Mouse (Mus musculus) midbrain, postnatal 0 days (tissue): ENCODE data around the gene Gm43518. TPM values are rescaled to one million over a fixed set of nuclear protein-coding genes. Genes with fewer than 3 reads are reported as not detected.
A peak's percentile ranks its signal among the peaks of the same experiment; 100 is the strongest.

Experiments used
- ATAC-seq: fragments of 200-750 bp; cut with Nextera tagmentation; 2 replicates; pipeline ENCODE4 v1.8.0; 2017; ENCODE audit warnings: moderate number of reproducible peaks, mild to moderate bottlenecking, moderate TSS enrichment, moderate library complexity; ENCODE audit not compliant: low FRiP score
- DNase-seq: peaks from one replicate; pipeline ENCODE4 v3.0.0-alpha.2; 2015; ENCODE audit warnings: low spot score
- H3K27ac ChIP-seq: fragments of 300-500 bp; sonication (generic); 2 replicates; pipeline ENCODE4 v1.5.1; 2014; ENCODE audit warnings: low read depth, mild to moderate bottlenecking, low read length, mixed read lengths
- H3K27me3 ChIP-seq: fragments of 300-500 bp; sonication (generic); 2 replicates; pipeline ENCODE4 v1.6.1; 2014; ENCODE audit warnings: low read length, control low read depth, mixed read lengths; ENCODE audit not compliant: insufficient read depth
- H3K36me3 ChIP-seq: fragments of 300-500 bp; sonication (generic); 2 replicates; pipeline ENCODE4 v1.6.1; 2014; ENCODE audit warnings: low read length, control low read depth, mixed read lengths; ENCODE audit not compliant: insufficient read depth
- H3K4me1 ChIP-seq: fragments of 300-500 bp; sonication (generic); 2 replicates; pipeline ENCODE4 v1.6.1; 2014; ENCODE audit warnings: mild to moderate bottlenecking, control low read depth, antibody characterized with exemption, low read length, mixed read lengths; ENCODE audit not compliant: insufficient read depth
- H3K4me2 ChIP-seq: fragments of 300-500 bp; sonication (generic); 2 replicates; pipeline ENCODE4 v1.6.1; 2014; ENCODE audit warnings: low read depth, mild to moderate bottlenecking, low read length, mixed read lengths; ENCODE audit not compliant: poor library complexity, severe bottlenecking
- H3K4me3 ChIP-seq: fragments of 300-500 bp; sonication (generic); 2 replicates; pipeline ENCODE4 v1.5.1; 2014; ENCODE audit warnings: low read depth, mild to moderate bottlenecking, low read length, moderate library complexity
- H3K9ac ChIP-seq: fragments of 300-500 bp; sonication (generic); replicated peaks from 2 replicates; pipeline ENCODE4 v1.6.1; 2014; ENCODE audit warnings: mild to moderate bottlenecking, low read length, moderate library complexity, mixed read lengths; ENCODE audit not compliant: poor library complexity, severe bottlenecking
- H3K9me3 ChIP-seq: fragments of 300-500 bp; sonication (generic); 2 replicates; pipeline ENCODE4 v1.6.1; 2016; ENCODE audit warnings: low read length, control low read depth
- CTCF ChIP-seq: IDR thresholded peaks from 2 replicates; pipeline ENCODE4 v1.5.1; 2016; ENCODE audit warnings: antibody characterized with exemption, mild to moderate bottlenecking
- WGBS: fragments of 180-500 bp; shearing (Covaris S2); extraction: QIAGEN DNeasy Blood & Tissue Kit; methylation state at CpG from one replicate; pipeline ENCODE4 v1.1.7; 2014; 5-methylcytosine and 5-hydroxymethylcytosine counted together
- polyA plus RNA-seq: library from polyadenylated mRNA; unstranded; fragments of >200 nt; fragmentation: Nextera tagmentation; extraction: Ambion mirVana; gene quantifications from 2 replicates; pipeline ENCODE4 v1.2.1, GENCODE M21; 2015
- total RNA-seq: library from RNA; depleted of rRNA; stranded (reverse); fragments of >200 nt; gene quantifications from 2 replicates; pipeline ENCODE4 v1.2.3, GENCODE M21; 2014; rRNA removed

Gm43518 gene
- total and polyA plus RNA-seq, 2 experiments from 2014 or later, result 2.8 TPM; not detected in 1

DNA sequence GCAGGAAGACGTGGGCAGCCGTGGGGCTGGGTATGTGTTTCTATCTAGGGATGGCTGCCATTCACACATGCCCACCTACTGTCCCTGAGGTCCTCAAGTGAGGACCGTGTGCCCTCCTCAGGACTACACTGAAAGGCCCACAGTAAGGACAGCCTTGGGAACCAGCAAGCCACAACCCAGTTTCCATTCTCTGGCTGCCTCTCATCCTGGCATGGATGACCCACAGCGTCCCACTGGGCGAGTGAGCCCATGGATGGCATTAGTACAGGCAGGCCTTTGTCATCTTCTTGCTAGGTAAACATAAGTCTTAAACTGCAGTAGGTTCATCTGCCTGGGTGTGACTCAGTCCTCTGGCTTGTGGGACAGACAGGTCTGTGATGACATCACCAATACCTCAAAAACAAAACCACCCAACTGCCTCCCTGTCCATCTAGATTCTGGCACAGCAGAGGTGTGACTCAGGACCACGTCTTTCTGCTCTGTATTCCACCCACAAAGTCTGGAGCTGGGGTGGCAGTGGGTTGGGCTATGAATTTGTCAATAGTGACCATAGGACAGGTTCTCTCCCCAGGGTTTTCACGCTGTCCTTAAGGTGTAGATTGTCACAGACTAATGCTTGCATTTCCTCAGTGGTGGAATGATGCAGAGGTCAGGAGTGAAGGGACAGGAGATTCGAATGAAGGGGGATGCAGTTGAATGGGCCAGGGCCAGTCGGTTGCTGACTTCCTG is 53.5 kb downstream of the Gm43518 start:
- Histone ChIP-seq H3K4me1 (no peaks in the 10 kb centered on the region), H3K4me2 (no peak overlapping the region), H3K9ac (no peak overlapping the region), H3K36me3 (no peaks in the 10 kb centered on the region), H3K27me3 (no peaks in the 10 kb centered on the region), H3K9me3 (no peaks in the 10 kb centered on the region), H3K27ac (0 out of 2 replicates have a peak overlapping the region, but pooled peaks have one; percentile 26), H3K4me3 (no peak overlapping the region)
- WGBS, result 80% methylated on average over 9 of the region's 9 CpGs
- ATAC-seq, result no peak
- TF ChIP-seq CTCF, result no peak
- DNase-seq, result no peak

DNA sequence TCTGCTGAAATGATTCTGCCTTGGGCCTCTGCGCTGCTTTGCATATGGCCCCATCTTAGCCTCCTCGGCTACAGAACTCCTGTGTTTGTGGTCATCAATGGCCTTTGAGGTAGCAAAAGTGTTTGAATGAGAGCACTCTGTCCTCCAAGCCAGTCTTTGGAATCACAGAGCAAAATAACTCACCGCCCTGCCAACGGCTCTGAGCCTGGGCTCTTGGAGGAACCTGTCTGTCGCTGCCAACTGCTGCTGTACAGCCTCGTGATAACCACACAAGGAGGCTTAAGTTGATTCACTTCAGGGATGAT is 54.0 kb downstream of the Gm43518 start:
- DNase-seq (no peak), ATAC-seq (no peak)
- no peak for TF ChIP-seq CTCF
- no peaks in the 10 kb centered on the region for H3K27me3 ChIP-seq
- WGBS, result 71% methylated on average over 6 of the region's 6 CpGs
- H3K9ac ChIP-seq, result no peak overlapping the region
- 0 out of 2 replicates have a peak overlapping the region, but pooled peaks have one; percentile 26 for H3K27ac ChIP-seq
- H3K4me1 ChIP-seq, result no peaks in the 10 kb centered on the region
- H3K36me3 ChIP-seq, result no peaks in the 10 kb centered on the region
- H3K4me3 ChIP-seq, result no peak overlapping the region
- no peak overlapping the region for H3K4me2 ChIP-seq
- H3K9me3 ChIP-seq, result no peaks in the 10 kb centered on the region

DNA sequence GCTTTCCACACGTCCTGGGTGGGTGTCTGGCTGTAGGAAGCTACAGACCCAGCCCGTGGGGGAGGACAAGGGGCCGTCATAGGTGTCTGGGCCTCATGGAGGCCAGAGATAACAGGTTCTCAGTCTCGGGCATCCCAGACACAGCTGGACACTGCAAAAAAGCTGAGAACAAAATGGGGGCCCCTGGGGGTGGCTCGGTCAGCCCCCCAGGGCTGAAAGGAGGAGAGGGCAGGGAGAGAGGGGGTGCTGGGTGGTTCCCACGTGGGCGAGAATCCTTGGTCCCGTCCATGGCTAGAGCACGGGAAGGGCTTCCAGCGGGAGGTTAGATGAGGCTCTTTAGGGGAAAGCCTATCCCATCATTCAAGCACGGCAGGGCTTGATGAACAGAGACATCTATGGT is 55.6 kb downstream of the Gm43518 start:
- Histone ChIP-seq H3K4me2 (no peak overlapping the region), H3K36me3 (no peaks in the 10 kb centered on the region), H3K27me3 (no peaks in the 10 kb centered on the region), H3K27ac (no peak overlapping the region), H3K4me3 (no peak overlapping the region), H3K9ac (no peak overlapping the region), H3K4me1 (no peaks in the 10 kb centered on the region), H3K9me3 (no peaks in the 10 kb centered on the region)
- no peak for DNase-seq
- no peak for ATAC-seq
- 80% methylated on average over 11 of the region's 11 CpGs for WGBS
- no peak for TF ChIP-seq CTCF

GRCm38 (mm10) chr5:123985434-123985833 is 58.2 kb downstream of the Gm43518 start:
- H3K27ac ChIP-seq, result no peak overlapping the region
- DNase-seq, result no peak
- H3K4me1 ChIP-seq, result no peaks in the 10 kb centered on the region
- TF ChIP-seq CTCF, result no peak
- WGBS, result 81% methylated on average over 9 of the region's 9 CpGs
- no peak overlapping the region for H3K9ac ChIP-seq
- no peaks in the 10 kb centered on the region for H3K27me3 ChIP-seq
- H3K4me3 ChIP-seq, result no peak overlapping the region
- 0 out of 2 replicates have a peak, but pooled peaks have one; percentile 53 for ATAC-seq
- H3K36me3 ChIP-seq, result peaks cover 3% of the 10 kb centered on the region; the same call in 1 of the 2 replicates
- H3K9me3 ChIP-seq, result no peaks in the 10 kb centered on the region
- H3K4me2 ChIP-seq, result no peak overlapping the region

GRCm38 (mm10) chr5:123986925-123987324 is 59.7 kb downstream of the Gm43518 start:
- no peak for TF ChIP-seq CTCF
- no peak overlapping the region for H3K9ac ChIP-seq
- peaks cover 3% of the 10 kb centered on the region for H3K36me3 ChIP-seq
- no peak for DNase-seq
- no peaks in the 10 kb centered on the region for H3K9me3 ChIP-seq
- ATAC-seq, result no peak
- 72% methylated on average over 2 of the region's 2 CpGs for WGBS
- no peak overlapping the region for H3K4me2 ChIP-seq
- no peak overlapping the region for H3K27ac ChIP-seq
- no peaks in the 10 kb centered on the region for H3K27me3 ChIP-seq
- no peak overlapping the region for H3K4me3 ChIP-seq
- H3K4me1 ChIP-seq, result no peaks in the 10 kb centered on the region

DNA sequence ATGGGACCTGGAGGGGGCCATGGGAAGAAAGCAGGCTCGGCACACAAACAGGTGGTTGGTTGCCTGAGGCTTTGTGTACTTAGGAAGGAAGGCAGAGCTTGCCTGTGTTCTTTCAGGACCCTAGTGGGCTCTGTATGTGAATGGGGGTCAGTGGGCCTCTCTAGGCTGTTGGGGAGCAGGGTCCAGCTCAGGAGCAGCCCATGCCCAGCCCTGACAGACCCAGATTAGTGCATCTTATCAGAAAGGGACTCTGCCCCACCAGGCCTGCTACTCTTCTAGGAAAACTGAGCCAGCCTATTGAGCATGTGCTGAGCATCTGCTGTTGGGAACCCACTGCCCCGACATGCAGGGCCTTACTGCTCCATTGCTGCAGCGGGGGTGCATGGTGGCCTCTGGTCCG is 60.3 kb downstream of the Gm43518 start:
- no peak overlapping the region for H3K27ac ChIP-seq
- ATAC-seq, result no peak
- H3K4me2 ChIP-seq, result no peak overlapping the region
- DNase-seq, result no peak
- no peak for TF ChIP-seq CTCF
- H3K4me1 ChIP-seq, result no peaks in the 10 kb centered on the region
- WGBS, result 78% methylated on average over 4 of the region's 4 CpGs
- no peaks in the 10 kb centered on the region for H3K27me3 ChIP-seq
- H3K36me3 ChIP-seq, result peaks cover 3% of the 10 kb centered on the region
- H3K9ac ChIP-seq, result no peak overlapping the region
- no peak overlapping the region for H3K4me3 ChIP-seq
- H3K9me3 ChIP-seq, result no peaks in the 10 kb centered on the region

Other genes starting within 250 kb of the Gm43518 start
- 73.1 and 80.0 TPM in 2 replicates for gene Clip1, start 242.8 kb upstream of the Gm43518 start, total RNA-seq
- gene Clip1, start 242.8 kb upstream of the Gm43518 start, polyA plus RNA-seq, result 64.2 and 77.5 TPM in 2 replicates
- 29.6 and 40.6 TPM in 2 replicates for gene Zcchc8, start 206.3 kb upstream of the Gm43518 start, total RNA-seq
- gene Zcchc8, start 206.3 kb upstream of the Gm43518 start, polyA plus RNA-seq, result 41.9 and 46.3 TPM in 2 replicates
- gene Rsrc2, start 178.0 kb upstream of the Gm43518 start, total RNA-seq, result 41.9 and 71.9 TPM in 2 replicates
- gene Rsrc2, start 178.0 kb upstream of the Gm43518 start, polyA plus RNA-seq, result 117 and 133 TPM in 2 replicates
- 2.7 and 9.5 TPM in 2 replicates for gene Kntc1, start 177.7 kb upstream of the Gm43518 start, total RNA-seq
- gene Kntc1, start 177.7 kb upstream of the Gm43518 start, polyA plus RNA-seq, result 1.8 and 3.0 TPM in 2 replicates
- gene Hcar2, start 61.9 kb upstream of the Gm43518 start, total RNA-seq, result not detected in 2 replicates
- gene Hcar2, start 61.9 kb upstream of the Gm43518 start, polyA plus RNA-seq, result not detected in 2 replicates
- 1.1 and 1.9 TPM in 2 replicates for gene Hcar1, start 47.4 kb upstream of the Gm43518 start, total RNA-seq
- gene Hcar1, start 47.4 kb upstream of the Gm43518 start, polyA plus RNA-seq, result 0.64 and 0.71 TPM in 2 replicates
- 13.8 and 25.4 TPM in 2 replicates for gene Denr, start 20.2 kb upstream of the Gm43518 start, total RNA-seq
- gene Denr, start 20.2 kb upstream of the Gm43518 start, polyA plus RNA-seq, result 130 and 158 TPM in 2 replicates
- gene Ccdc62, start 3.3 kb downstream of the Gm43518 start, total RNA-seq, result 0.27 and 9.8 TPM in 2 replicates
- gene Ccdc62, start 3.3 kb downstream of the Gm43518 start, polyA plus RNA-seq, result 2.9 and 3.8 TPM in 2 replicates
- 42.9 and 45.4 TPM in 2 replicates for gene Hip1r, start 46.2 kb downstream of the Gm43518 start, total RNA-seq
- gene Hip1r, start 46.2 kb downstream of the Gm43518 start, polyA plus RNA-seq, result 25.8 and 30.8 TPM in 2 replicates
- gene Vps37b, start 104.9 kb downstream of the Gm43518 start, total RNA-seq, result 52.3 and 75.5 TPM in 2 replicates
- gene Vps37b, start 104.9 kb downstream of the Gm43518 start, polyA plus RNA-seq, result 54.3 and 56.2 TPM in 2 replicates
- 41.7 and 42.1 TPM in 2 replicates for gene Abcb9, start 168.4 kb downstream of the Gm43518 start, total RNA-seq
- 29.6 and 30.1 TPM in 2 replicates for gene Abcb9, start 168.4 kb downstream of the Gm43518 start, polyA plus RNA-seq
- 54.5 and 70.4 TPM in 2 replicates for gene Ogfod2, start 184.9 kb downstream of the Gm43518 start, total RNA-seq
- 36.2 and 39.5 TPM in 2 replicates for gene Ogfod2, start 184.9 kb downstream of the Gm43518 start, polyA plus RNA-seq
- 40.8 and 47.3 TPM in 2 replicates for gene Arl6ip4, start 188.7 kb downstream of the Gm43518 start, total RNA-seq
- gene Arl6ip4, start 188.7 kb downstream of the Gm43518 start, polyA plus RNA-seq, result 120 and 124 TPM in 2 replicates